Mouse (Mus musculus) liver, embryonic 11.5 days (tissue): ENCODE results near the gene Zmym4. TPM values are rescaled to one million over a fixed set of nuclear protein-coding genes. Genes with fewer than 3 reads are reported as not detected.
"Not testable (repeated sequence)": the region's sequence is repeated elsewhere in the genome, so short reads cannot be mapped to it uniquely, and the experiment has no call there.

Source experiments
- ATAC-seq: fragments of 200-750 bp; cut with Nextera tagmentation; replicated peaks from 2 replicates; pipeline ENCODE4 v1.8.0; 2017; ENCODE audit warnings: moderate number of reproducible peaks, mild to moderate bottlenecking, moderate TSS enrichment, moderate library complexity; ENCODE audit not compliant: low FRiP score
- DNase-seq: peaks from one replicate; pipeline ENCODE4 v3.0.0-alpha.2; 2017; ENCODE audit warnings: low spot score
- H3K27ac ChIP-seq: fragments of 300-500 bp; sonication (generic); 2 replicates; pipeline ENCODE4 v1.5.1; 2014; ENCODE audit warnings: mild to moderate bottlenecking, low read depth, low read length, control low read depth
- H3K27me3 ChIP-seq: fragments of 300-500 bp; sonication (generic); replicated peaks from 2 replicates; pipeline ENCODE4 v1.6.1; 2014; ENCODE audit warnings: low read length, mixed read lengths; ENCODE audit not compliant: control insufficient read depth, insufficient read depth
- H3K36me3 ChIP-seq: fragments of 300-500 bp; sonication (generic); 2 replicates; pipeline ENCODE4 v1.6.1; 2014; ENCODE audit warnings: mild to moderate bottlenecking, low read length, moderate library complexity, mixed read lengths; ENCODE audit not compliant: control insufficient read depth, insufficient read depth
- H3K4me1 ChIP-seq: fragments of 300-500 bp; sonication (generic); replicated peaks from 2 replicates; pipeline ENCODE4 v1.6.1; 2014; ENCODE audit warnings: low read length, mixed read lengths; ENCODE audit not compliant: control insufficient read depth, insufficient read depth
- H3K4me2 ChIP-seq: fragments of 300-500 bp; sonication (generic); 2 replicates; pipeline ENCODE4 v1.6.1; 2014; ENCODE audit warnings: mild to moderate bottlenecking, control low read depth, moderate library complexity
- H3K4me3 ChIP-seq: fragments of 300-500 bp; sonication (generic); 2 replicates; pipeline ENCODE4 v1.5.1; 2014; ENCODE audit warnings: low read depth, low read length, control low read depth
- H3K9ac ChIP-seq: fragments of 300-500 bp; sonication (generic); 2 replicates; pipeline ENCODE4 v1.6.1; 2014; ENCODE audit warnings: low read depth, low read length, control low read depth
- H3K9me3 ChIP-seq: fragments of 300-500 bp; sonication (generic); 2 replicates; pipeline ENCODE4 v1.6.1; 2016; ENCODE audit warnings: low read length, inconsistent platforms, mixed read lengths; ENCODE audit not compliant: control insufficient read depth
- WGBS: fragments of 180-500 bp; shearing (Covaris S2); extraction: QIAGEN DNeasy Blood & Tissue Kit; methylation state at CpG from one replicate; pipeline ENCODE4 v1.1.7; 2014; 5-methylcytosine and 5-hydroxymethylcytosine counted together
- polyA plus RNA-seq: library from polyadenylated mRNA; unstranded; fragments of >200 nt; fragmentation: Nextera tagmentation; extraction: Ambion mirVana; gene quantifications from 2 replicates; pipeline ENCODE4 v1.2.1, GENCODE M21; 2014

Zmym4 gene
- polyA plus RNA-seq, 1 experiment from 2014 or later, result 13.6 TPM

DNA sequence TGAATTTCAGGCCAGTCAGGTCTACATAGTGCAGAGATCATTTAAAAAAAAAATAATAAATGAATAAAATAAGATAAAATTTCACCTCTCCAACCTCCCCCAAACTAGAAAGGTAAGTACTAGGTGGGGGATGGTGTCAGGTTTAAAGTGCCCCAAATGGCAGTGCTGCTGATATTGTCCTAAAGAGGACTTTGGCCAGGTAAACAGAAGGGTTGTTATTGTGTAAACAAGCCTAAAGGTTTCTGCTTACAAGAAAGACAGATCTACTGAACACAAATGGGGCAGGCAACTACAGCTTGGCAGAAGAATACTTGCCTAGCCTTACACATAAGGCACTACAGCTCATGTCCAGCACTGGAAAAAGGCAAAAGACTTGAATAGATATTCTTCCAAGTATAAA, 22.6 kb upstream of the Zmym4 start:
- ATAC-seq (no peak), DNase-seq (no peak)
- H3K4me3 ChIP-seq, result no peak overlapping the region
- H3K9ac ChIP-seq, result no peak overlapping the region
- H3K27ac ChIP-seq, result no peak overlapping the region
- no peaks in the 10 kb centered on the region for H3K9me3 ChIP-seq
- H3K4me2 ChIP-seq, result no peak overlapping the region
- no peaks in the 10 kb centered on the region for H3K4me1 ChIP-seq
- H3K36me3 ChIP-seq, result no peaks in the 10 kb centered on the region
- H3K27me3 ChIP-seq, result no peaks in the 10 kb centered on the region

DNA sequence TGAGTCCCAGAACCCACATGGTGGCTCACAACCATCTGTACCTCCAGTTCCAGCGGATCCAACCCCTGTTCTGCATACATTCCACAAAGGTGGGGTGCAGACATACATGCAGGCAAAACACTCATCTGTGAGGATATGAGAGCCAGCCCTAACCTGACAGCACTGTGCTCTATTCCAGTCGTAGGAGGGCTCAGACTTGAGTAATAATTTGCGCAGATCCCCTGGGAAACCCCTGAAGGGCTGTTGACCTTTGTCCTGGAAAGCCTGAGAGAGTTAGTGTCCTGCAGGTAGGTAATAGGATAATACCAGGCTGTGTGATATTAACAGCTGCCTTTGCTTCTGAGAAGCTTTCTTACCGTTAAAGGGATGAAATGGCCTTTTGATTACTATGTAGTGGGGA, 20.6 kb upstream of the Zmym4 start:
- Histone ChIP-seq H3K9me3 (no peaks in the 10 kb centered on the region), H3K4me2 (no peak overlapping the region), H3K4me1 (no peaks in the 10 kb centered on the region), H3K27me3 (no peaks in the 10 kb centered on the region), H3K9ac (no peak overlapping the region), H3K4me3 (no peak overlapping the region), H3K36me3 (no peaks in the 10 kb centered on the region), H3K27ac (no peak overlapping the region)
- ATAC-seq (no peak), DNase-seq (no peak)
- 70% methylated on average over 4 of the region's 4 CpGs for WGBS

DNA sequence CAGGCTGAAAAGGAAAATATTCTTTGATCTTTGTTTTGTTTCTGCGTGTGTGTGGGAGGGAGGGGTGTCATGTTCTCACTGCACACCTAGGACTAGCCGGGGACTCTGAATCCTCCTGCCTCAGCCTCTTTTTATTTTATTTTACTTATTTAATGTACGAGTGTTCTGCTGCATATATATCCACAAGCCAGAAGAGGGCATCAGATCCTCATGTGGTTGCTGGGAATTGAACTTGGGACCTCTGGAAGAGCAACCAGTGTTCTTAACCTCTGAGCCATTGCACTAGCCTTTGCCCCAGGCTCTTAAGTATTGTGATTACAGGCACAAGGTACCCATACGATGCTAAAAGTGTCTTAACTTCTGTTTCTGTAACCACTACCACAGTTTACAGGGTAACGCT, 18.8 kb upstream of the Zmym4 start:
- no peak for DNase-seq
- Histone ChIP-seq H3K4me1 (no peaks in the 10 kb centered on the region), H3K4me2 (no peak overlapping the region), H3K4me3 (no peak overlapping the region), H3K9ac (no peak overlapping the region), H3K36me3 (no peaks in the 10 kb centered on the region), H3K9me3 (no peaks in the 10 kb centered on the region), H3K27me3 (no peaks in the 10 kb centered on the region), H3K27ac (no peak overlapping the region)
- WGBS, result 68% methylated on average over 5 of the region's 5 CpGs
- ATAC-seq, result no peak

- not testable (repeated sequence) for ATAC-seq, H3K9ac ChIP-seq, H3K9me3 ChIP-seq, DNase-seq, H3K4me3 ChIP-seq, H3K4me1 ChIP-seq, H3K27me3 ChIP-seq, H3K27ac ChIP-seq, H3K36me3 ChIP-seq, H3K4me2 ChIP-seq
- 72% methylated on average over 12 of the region's 13 CpGs for WGBS
These were observed 16.0 kb upstream of the Zmym4 start for GRCm38 (mm10) chr4:126983736-126984525.

- WGBS, result 71% methylated on average over 3 of the region's 3 CpGs
- DNase-seq, result no peak
- no peak overlapping the region for H3K4me3 ChIP-seq
- no peak overlapping the region for H3K9ac ChIP-seq
- ATAC-seq, result no peak
- no peak overlapping the region for H3K4me2 ChIP-seq
- H3K36me3 ChIP-seq, result no peaks in the 10 kb centered on the region
- no peaks in the 10 kb centered on the region for H3K4me1 ChIP-seq
- H3K27ac ChIP-seq, result no peak overlapping the region
- no peaks in the 10 kb centered on the region for H3K9me3 ChIP-seq
- H3K27me3 ChIP-seq, result no peaks in the 10 kb centered on the region
These were observed 15.4 kb upstream of the Zmym4 start for GRCm38 (mm10) chr4:126983321-126983720.

DNA sequence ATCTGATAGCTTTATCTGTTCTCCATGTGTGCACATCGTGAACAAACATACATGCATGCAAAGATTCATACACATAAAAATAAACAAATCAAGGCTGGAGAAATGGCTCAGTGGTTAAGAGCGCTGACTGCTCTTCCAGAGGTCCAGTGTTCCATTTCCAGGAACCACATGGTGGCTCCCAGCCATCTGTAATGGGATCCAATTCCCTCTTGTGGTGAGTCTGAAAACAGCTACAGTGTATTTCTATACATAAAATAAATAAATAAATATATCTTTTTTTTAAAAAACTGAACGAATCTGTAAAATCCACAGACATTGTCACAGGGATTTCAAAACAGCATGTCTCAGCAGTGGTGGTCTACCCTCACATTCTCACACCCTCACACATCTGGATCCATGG, 10.8 kb upstream of the Zmym4 start:
- WGBS, result 84% methylated on average over 3 of the region's 3 CpGs
- no peak overlapping the region for H3K9ac ChIP-seq
- no peak for DNase-seq
- H3K4me3 ChIP-seq, result no peak overlapping the region
- H3K4me2 ChIP-seq, result no peak overlapping the region
- H3K27me3 ChIP-seq, result no peaks in the 10 kb centered on the region
- H3K27ac ChIP-seq, result no peak overlapping the region
- no peaks in the 10 kb centered on the region for H3K9me3 ChIP-seq
- H3K4me1 ChIP-seq, result no peaks in the 10 kb centered on the region
- ATAC-seq, result no peak
- no peaks in the 10 kb centered on the region for H3K36me3 ChIP-seq

DNA sequence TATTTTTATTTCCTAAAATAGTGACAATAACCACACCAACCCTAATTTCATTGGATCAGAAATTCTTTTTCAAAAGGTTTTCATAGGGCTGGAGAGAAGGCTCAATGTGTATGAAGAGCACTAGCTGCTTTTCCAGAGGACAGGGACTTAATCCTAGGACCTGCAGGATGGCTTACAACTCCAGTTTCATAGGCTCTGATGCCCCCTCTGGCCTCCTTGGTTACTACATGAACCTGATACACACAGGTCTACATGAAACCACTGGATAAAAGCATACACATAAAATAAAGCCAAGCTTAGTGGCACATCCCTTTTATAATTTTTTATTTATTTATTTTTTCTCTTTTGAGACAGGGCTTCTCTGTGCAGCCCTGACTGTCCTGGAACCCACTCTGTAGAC, 9.5 kb upstream of the Zmym4 start:
- DNase-seq (no peak), ATAC-seq (no peak)
- H3K9me3 ChIP-seq, result no peaks in the 10 kb centered on the region
- no peaks in the 10 kb centered on the region for H3K4me1 ChIP-seq
- H3K4me3 ChIP-seq, result no peak overlapping the region
- H3K36me3 ChIP-seq, result no peaks in the 10 kb centered on the region
- no peak overlapping the region for H3K9ac ChIP-seq
- H3K27me3 ChIP-seq, result no peaks in the 10 kb centered on the region
- no peak overlapping the region for H3K4me2 ChIP-seq
- H3K27ac ChIP-seq, result no peak overlapping the region

DNA sequence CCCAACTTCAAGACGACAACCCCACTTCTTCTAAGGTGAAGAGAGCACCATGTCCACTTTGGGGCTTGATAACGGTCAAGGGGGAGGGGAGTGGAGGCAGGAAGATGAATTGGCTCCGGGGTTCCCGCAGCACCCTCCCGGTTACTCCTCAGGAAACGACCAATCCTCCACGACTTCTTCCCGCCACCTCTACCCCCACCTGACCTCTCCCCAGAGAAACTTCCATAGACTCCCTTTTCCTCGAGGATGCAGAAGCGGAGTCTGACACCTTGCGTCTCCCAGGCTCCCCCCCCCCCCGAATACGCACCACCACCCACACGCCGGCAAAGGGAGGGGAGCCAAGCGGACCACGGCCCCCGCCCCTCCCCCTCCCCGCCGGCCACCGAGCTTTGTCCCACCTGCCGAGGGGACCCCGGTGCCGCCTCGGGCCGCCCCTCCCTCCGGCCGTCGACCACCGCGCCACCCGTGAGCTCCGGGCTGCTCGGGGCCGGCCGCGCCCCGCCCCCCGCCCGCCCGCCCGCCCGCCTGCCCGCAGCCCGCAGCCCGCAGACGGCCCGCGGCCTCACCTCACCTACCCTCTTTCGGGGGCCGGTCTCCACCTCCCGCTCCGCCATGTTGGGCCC, 583 bp downstream of the Zmym4 start:
- no peaks in the 10 kb centered on the region for H3K9me3 ChIP-seq
- H3K4me1 ChIP-seq, result no peaks in the 10 kb centered on the region
- WGBS, result 0% methylated on average over 15 of the region's 53 CpGs
- peak overlapping the region; percentile 89 for H3K27ac ChIP-seq
- H3K27me3 ChIP-seq, result no peaks in the 10 kb centered on the region
- peak overlapping the region; percentile 99 for H3K4me3 ChIP-seq
- no peaks in the 10 kb centered on the region for H3K36me3 ChIP-seq
- ATAC-seq (peak; percentile 21), DNase-seq (peak; percentile 55)
- H3K4me2 ChIP-seq, result peak overlapping the region; percentile 73
- H3K9ac ChIP-seq, result peak overlapping the region; percentile 97

DNA sequence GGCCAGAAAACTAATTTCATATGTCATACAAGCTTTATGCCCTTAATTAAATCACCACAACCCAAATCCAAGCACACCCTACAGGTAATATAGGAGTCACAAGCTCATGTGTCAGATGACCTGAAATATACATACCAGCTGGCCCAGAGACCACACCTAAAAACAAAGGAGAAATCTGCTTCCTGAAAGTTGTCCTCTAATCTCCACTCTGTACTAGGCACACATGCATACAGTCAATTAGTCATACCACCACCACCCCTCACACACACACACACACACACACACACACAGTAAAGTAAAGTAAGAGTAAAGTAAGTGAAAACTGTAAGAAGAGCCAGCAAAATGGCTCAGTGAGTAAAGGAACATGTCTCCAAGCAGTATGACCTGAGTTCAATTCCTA, 9.3 kb downstream of the Zmym4 start:
- Histone ChIP-seq H3K9me3 (no peaks in the 10 kb centered on the region), H3K27me3 (no peaks in the 10 kb centered on the region), H3K27ac (no peak overlapping the region), H3K36me3 (no peaks in the 10 kb centered on the region), H3K4me1 (peaks cover 4% of the 10 kb centered on the region), H3K4me3 (no peak overlapping the region), H3K4me2 (no peak overlapping the region), H3K9ac (no peak overlapping the region)
- ATAC-seq (no peak), DNase-seq (no peak)
